Mouse (Mus musculus) hindbrain, embryonic 13.5 days (tissue): Measurements from ENCODE around the gene Rbbp7. TPM values are rescaled to one million over a fixed set of nuclear protein-coding genes. Genes with fewer than 3 reads are reported as not detected.

ENCODE experiments used
- polyA plus RNA-seq: library from polyadenylated mRNA; unstranded; fragments of >200 nt; fragmentation: Nextera tagmentation; extraction: Ambion mirVana; gene quantifications from 2 replicates; pipeline ENCODE4 v1.2.1, GENCODE M21; 2015

The Rbbp7 gene
- polyA plus RNA-seq, 1 experiment from 2014 or later, result 217 TPM

Other genes starting within 250 kb of the Rbbp7 start
- gene Reps2, start 116.8 kb upstream of the Rbbp7 start, polyA plus RNA-seq, result 1.7 and 1.9 TPM in 2 replicates
- gene Txlng, start 69.1 kb downstream of the Rbbp7 start, polyA plus RNA-seq, result 13.3 and 14.1 TPM in 2 replicates
- gene Syap1, start 128.0 kb downstream of the Rbbp7 start, polyA plus RNA-seq, result 29.7 TPM in 2 replicates
- 86.2 and 91.1 TPM in 2 replicates for gene Ctps2, start 140.8 kb downstream of the Rbbp7 start, polyA plus RNA-seq
- gene S100g, start 204.2 kb downstream of the Rbbp7 start, polyA plus RNA-seq, result 1.1 and 1.4 TPM in 2 replicates